Mouse (Mus musculus) kidney, adult 8-10 months (tissue): ENCODE results near the gene Mep1a.

Source experiments
- DNase-seq, 2 experiments: peaks; one replicate each; pipeline ENCODE4 v3.0.0; 2022

Gene Mep1a

DNA sequence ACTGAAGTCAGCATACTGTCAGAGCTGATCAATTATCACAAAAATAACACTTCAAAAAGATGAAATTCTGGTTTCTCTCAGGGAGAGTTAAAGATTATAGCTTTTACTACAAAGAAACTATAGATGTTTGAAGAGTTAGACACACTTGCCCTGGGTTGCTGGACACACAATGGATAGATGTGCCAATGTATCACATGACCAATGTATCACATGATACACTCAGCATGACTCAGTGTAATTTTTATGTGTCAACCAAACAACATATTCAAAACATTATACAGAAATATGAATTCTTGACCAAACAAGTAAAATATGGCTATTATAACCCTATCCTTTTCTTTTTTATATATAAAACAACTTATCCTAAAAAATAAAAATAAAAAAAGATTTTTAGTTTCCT is 25.0 kb downstream of the Mep1a start:
- DNase-seq = no peak

DNA sequence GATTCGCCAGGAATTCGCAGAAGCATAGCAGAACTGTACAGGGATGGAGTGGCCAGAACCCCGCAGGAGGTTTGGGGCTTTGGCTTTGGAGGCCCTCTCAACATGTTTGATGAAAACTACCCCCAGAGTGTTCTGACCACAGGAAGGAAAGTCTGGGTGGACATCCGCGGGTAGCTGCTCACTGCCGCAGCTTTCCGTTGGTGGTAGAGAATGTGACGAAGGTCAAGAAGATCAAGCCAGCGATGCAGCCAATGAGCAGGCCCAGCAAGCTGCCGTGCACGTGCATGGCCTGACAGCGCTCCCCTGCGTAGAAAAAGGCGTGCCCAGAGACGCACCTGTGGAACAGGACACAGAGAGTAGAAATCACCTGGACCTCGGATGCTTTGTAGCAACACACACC is 27.8 kb downstream of the Mep1a start:
- DNase-seq = no peak

DNA sequence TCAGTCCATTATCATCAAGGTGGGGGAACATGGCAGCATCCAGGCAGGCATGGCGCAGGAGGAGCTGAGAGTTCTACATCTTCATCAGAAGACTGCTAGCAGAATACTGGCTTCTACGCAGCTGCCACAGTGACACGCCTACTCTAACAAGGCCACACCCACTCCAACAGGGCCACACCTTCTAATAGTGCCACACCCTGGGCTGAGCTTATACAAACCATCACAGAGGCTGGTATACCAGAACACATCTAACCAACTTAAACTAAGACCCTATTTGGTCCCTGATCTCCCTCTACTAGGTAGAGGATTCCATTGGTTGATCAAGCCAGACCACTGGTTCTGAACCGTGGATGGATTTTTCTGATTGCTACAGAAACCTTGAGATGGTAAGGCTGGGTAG is 30.1 kb downstream of the Mep1a start:
- DNase-seq = no peak

DNA sequence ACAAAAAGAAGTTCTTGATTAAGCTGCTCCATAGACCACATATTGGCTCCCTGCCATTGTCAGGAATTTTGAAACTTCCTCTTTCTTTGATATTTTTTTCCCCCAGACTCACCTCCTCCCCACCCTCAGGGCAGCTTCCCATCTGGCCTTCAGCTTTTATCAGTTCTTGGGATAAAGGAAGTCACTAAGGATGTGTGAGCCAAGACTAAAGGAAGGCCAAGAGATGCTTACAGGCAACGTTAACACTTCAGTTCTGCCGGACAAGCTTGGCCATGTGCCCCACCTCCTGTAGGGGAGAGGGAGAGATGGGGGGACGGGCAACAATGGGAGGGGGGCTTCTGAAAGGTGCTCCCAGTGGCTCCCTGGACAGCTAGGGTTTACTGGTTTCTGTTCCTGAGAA is 32.6 kb downstream of the Mep1a start:
- no peak for DNase-seq

DNA sequence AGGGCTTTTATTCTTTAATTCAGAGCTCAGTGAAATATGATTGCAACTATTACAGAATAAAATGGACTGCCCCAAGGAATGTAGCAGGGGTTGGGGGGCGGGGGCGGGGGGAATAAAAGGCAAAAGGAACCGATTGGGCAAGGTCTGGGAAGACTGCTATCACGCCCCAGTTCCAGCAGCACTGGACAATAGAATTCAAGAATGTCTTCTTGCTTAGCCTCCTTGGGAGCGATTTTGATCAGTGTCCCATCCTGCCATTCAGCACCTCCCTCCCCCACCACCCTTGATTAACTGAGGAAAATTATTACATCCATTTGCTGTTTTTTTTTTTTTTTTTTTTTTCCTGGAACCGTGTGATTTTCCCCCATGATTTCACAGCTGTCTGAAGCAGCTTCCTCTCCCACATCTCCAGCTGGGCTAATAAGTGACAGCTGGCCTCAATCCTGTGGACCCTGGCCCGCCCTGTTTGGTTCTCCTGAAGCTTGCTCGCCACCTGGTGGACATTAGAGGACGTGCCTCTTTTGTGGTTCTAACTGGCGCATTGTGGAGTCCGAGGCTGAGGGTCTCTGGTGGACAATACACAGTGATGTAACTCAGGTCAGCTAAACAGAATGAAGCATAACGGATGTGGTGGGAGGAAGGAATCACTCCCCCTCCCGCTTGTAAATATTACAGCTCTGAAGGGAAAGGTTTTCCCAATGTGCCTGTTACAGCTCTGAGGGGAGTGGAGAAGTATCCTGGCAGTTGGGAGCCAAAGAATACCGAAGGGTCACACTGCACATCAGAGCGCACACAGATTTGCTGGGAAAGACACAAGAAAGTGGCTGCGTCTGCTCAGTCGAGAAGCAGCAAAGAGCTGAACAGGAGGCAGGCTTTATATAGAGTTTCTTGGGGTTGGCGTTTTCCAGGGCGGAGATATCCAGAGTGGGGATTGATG is 42.1 kb downstream of the Mep1a start:
- peak; percentile 61 to 77 for DNase-seq

DNA sequence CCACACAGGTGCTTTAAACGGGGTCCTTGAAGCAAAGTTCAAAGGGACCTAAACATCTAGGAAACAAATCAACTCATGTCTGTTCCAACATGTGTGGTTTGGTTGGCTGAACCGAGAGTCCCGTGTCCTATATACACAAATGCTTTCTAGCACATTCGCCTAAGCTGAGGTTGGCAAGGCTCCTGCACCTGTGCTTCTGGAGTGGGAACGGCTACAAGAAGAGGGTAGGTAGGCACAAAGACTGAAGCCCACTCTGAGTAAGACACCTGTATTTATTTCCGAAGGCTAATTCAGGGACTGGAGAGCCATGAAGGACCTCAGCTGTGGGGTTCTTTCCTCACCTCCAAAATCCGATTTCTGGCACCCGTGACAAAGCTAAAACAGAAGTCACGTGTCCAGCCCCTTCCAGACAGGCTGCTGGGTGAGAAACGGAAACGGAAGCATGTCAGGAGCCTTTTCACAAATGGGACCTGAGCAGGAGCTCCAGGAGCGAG is 42.8 kb downstream of the Mep1a start:
- DNase-seq = no peak

DNA sequence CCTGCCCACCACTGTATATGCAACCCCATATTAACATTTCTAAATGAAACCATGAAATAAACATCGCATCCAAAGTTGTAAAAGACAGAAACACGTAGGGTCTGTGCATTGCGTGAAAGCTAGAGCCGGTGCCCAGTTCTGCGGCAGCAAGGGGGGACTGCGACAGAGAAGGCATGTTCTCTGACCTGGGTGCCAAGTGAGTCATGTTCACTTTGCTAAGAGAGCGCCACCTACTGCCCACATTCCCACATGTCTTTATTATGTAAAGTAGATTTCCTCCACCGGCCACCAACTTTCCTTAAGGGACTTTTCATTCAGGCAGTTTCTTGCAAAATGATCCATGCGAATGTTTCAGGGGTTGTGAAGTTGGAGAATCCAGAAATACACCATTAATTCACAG is 44.0 kb downstream of the Mep1a start:
- peak; percentile 58 to 87 for DNase-seq

DNA sequence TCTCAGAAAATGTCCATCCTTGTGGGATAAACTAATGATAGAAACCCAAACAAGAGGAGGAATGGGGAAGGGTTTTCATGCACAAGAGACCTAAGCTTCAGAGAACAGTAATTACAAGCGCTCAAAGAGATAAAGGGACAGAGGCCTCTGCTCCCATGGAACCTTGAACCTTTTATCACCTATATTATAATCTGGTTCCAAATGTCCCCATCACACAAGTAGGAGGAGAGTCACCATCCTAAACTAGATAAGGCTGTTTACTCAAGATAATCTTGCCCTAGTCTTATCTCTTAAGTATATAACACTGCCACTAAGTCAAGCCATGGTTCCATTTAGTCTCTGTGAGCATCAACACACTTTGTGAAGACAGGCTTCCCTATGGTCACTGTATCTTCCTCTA is 51.4 kb downstream of the Mep1a start:
- no peak for DNase-seq

DNA sequence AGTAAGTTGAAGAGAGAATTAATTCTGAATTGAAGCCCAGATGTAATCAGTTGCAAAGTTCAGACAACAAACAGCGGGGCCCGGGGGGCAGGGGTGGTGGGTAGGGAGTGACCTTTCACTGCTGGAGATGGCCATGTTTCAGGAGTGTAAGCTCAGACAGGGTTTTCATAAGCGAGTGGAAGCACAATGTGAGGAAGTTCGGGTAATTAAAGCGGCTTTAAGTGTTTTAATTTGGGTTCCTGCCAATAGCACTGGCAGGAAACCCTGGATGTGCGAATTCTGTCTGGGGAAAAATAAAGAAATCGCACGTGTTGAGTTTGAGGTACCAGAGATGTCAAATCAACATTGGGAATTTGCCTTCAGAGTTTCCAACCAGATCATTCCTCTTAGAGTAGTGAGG is 68.1 kb downstream of the Mep1a start:
- no peak for DNase-seq

DNA sequence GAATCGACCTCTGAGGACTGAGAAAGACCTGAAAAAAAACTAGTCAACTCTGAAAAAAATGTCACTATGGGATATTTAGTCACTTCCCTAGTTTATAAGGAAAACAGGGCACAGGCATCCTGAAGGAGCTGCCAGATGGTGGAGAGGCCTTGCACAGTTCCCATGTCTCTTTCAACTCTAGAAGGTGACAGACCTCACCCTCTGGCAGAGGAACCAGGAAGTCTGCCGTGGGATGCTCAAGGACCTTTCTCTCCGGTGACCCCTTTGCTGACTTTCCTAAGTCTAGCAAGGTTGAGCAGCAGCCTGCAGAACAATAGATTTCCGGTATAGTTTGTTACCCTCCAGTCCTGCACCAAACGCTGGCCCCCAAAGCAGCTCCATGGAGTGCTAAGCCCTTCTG is 70.9 kb downstream of the Mep1a start:
- DNase-seq = peak; percentile 8 to 17
